Mouse (Mus musculus): ENCODE measurements around the gene Ltbp1. TPM values are rescaled to one million over a fixed set of nuclear protein-coding genes. Genes with fewer than 3 reads are reported as not detected.

The Ltbp1 gene
- polyA plus RNA-seq, 1 experiment from 2014 or later: 53.9 TPM

DNA sequence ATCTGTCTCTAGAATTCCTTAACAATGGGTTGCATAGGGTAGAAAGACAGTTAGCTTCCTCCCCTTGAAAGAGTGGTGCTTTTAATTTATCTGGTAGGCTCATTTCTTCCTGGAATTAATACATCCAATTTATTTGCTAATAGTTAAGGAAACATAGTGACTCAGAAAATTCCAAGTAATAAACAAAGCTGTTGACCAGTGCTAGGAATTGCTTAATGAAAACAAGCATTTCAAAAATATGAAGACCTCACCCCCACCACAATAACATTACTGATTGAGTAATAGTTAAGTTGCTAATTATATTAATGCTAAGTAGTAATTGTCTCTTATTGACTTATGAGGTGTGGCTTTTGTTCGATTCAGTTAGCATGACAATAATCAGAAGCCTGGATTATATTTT is 272.7 kb downstream of the Ltbp1 start:
- no peak overlapping the region for H3K4me3 ChIP-seq (ENCODE audit: low read depth, low read length)
- ATAC-seq (ENCODE audit: low read depth) (no peak), DNase-seq (ENCODE audit: low spot score) (no peak)
- H3K4me2 ChIP-seq (ENCODE audit: low read depth, low read length): no peak overlapping the region
- H3K27me3 ChIP-seq (replicated peaks; ENCODE audit: control insufficient read depth, insufficient read depth, low read length): no peaks in the 10 kb centered on the region
- WGBS: 82% methylated on average over 1 of the region's 1 CpGs
- no peak overlapping the region for H3K9ac ChIP-seq (ENCODE audit: low read depth, low read length)
- no peaks in the 10 kb centered on the region for H3K9me3 ChIP-seq (ENCODE audit: control insufficient read depth, low read length)
- peaks cover 20% of the 10 kb centered on the region; the same call in 1 of the 2 replicates for H3K36me3 ChIP-seq (ENCODE audit: control insufficient read depth, insufficient read depth, low read length)
- no peak overlapping the region for H3K27ac ChIP-seq (replicated peaks; ENCODE audit: low read depth, low read length)
- H3K4me1 ChIP-seq (ENCODE audit: control insufficient read depth, insufficient read depth, low read length): no peaks in the 10 kb centered on the region

DNA sequence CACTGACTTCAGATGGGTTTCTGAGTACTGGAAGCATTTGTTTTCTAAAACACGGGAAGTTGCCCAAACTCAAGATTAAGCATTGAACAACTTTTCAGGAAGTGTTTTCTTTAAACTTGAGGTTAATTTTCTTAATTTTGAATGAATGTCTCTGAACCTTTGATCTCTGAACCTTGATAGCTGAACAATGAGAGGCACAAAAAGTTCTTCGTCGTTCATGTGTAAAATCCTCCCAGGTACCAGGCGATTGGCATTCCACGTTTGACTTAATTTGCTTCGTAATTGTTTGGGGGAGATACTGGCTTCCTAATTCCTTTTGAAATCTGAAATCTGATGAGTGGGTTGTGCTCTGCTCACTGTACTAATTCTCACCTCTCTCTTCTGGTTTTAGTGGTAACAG is 273.2 kb downstream of the Ltbp1 start:
- Histone ChIP-seq H3K4me3 (ENCODE audit: low read depth, low read length) (no peak overlapping the region), H3K4me2 (ENCODE audit: low read depth, low read length) (no peak overlapping the region), H3K36me3 (ENCODE audit: control insufficient read depth, insufficient read depth, low read length) (peaks cover 20% of the 10 kb centered on the region; the same call in 1 of the 2 replicates), H3K4me1 (ENCODE audit: control insufficient read depth, insufficient read depth, low read length) (no peaks in the 10 kb centered on the region), H3K27me3 (replicated peaks; ENCODE audit: control insufficient read depth, insufficient read depth, low read length) (no peaks in the 10 kb centered on the region), H3K27ac (replicated peaks; ENCODE audit: low read depth, low read length) (no peak overlapping the region), H3K9me3 (ENCODE audit: control insufficient read depth, low read length) (no peaks in the 10 kb centered on the region), H3K9ac (ENCODE audit: low read depth, low read length) (no peak overlapping the region)
- DNase-seq (ENCODE audit: low spot score): no peak
- WGBS: 66% methylated on average over 6 of the region's 6 CpGs
- ATAC-seq (ENCODE audit: low read depth): no peak

DNA sequence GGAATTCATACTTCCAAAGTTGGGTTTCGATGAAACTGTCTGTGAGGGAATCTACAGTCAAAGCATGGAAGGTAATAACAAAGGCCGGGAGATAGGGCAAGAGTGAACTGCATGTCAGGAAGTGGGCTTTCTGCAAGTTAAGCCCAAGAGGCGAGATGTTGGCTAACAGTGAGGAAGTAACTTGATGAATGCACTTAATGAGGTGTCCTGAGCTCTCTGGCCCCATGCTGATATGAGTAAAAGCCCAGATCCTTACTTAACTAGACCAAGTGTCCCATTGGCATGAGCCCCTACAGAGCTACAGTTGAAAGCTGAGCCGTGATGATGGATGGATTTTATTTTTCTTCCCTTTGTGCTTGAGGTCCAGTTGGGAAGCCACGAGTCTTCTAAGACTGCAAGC is 276.0 kb downstream of the Ltbp1 start:
- ATAC-seq (ENCODE audit: low read depth) (no peak), DNase-seq (ENCODE audit: low spot score) (no peak)
- no peaks in the 10 kb centered on the region for H3K4me1 ChIP-seq (ENCODE audit: control insufficient read depth, insufficient read depth, low read length)
- H3K9me3 ChIP-seq (ENCODE audit: control insufficient read depth, low read length): no peaks in the 10 kb centered on the region
- H3K36me3 ChIP-seq (ENCODE audit: control insufficient read depth, insufficient read depth, low read length): peaks cover 12% of the 10 kb centered on the region; the same call in 1 of the 2 replicates
- no peak overlapping the region for H3K4me3 ChIP-seq (ENCODE audit: low read depth, low read length)
- no peak overlapping the region for H3K27ac ChIP-seq (replicated peaks; ENCODE audit: low read depth, low read length)
- H3K27me3 ChIP-seq (replicated peaks; ENCODE audit: control insufficient read depth, insufficient read depth, low read length): no peaks in the 10 kb centered on the region
- 71% methylated on average over 5 of the region's 5 CpGs for WGBS
- no peak overlapping the region for H3K4me2 ChIP-seq (ENCODE audit: low read depth, low read length)
- no peak overlapping the region for H3K9ac ChIP-seq (ENCODE audit: low read depth, low read length)

DNA sequence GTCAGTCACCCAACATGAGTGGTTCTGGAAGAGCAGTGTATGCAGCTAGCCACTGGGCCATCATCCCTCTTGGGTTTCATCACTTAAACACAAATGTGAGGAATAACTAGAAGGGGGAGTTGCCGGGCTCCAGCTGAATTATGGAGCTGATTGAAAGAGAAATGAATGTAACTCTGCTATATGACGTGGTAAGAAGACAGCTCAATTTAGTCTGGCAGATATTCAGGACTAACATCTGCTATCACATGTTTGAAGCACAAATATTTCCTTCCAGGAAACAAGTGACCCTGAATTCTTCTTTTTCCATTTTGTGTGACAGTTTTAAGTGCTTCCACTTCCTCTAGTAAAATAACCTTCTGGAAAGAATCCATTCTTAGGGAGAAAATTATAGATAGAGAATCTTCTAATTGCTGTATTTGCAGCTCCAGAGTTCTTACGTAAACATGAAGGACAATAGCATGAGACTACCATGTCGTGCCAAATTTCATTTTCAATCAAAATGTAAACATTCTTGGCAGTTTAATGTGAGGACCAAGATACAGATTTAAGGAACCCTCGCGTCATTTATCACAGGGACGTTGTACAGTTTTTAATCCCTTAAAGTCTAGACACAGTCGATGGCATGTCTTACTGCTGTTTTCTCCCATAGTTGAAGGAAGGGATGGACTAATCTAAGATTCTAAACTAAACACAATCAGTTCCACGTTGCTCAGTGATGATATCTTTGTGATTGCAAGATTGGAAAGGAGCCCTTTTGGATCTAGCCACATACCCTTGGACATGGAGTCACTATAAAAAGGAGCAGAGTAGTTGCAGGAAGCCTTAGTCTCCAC is 279.7 kb downstream of the Ltbp1 start:
- WGBS: 67% methylated on average over 9 of the region's 9 CpGs
- no peaks in the 10 kb centered on the region for H3K27me3 ChIP-seq (replicated peaks; ENCODE audit: control insufficient read depth, insufficient read depth, low read length)
- no peaks in the 10 kb centered on the region for H3K9me3 ChIP-seq (ENCODE audit: control insufficient read depth, low read length)

DNA sequence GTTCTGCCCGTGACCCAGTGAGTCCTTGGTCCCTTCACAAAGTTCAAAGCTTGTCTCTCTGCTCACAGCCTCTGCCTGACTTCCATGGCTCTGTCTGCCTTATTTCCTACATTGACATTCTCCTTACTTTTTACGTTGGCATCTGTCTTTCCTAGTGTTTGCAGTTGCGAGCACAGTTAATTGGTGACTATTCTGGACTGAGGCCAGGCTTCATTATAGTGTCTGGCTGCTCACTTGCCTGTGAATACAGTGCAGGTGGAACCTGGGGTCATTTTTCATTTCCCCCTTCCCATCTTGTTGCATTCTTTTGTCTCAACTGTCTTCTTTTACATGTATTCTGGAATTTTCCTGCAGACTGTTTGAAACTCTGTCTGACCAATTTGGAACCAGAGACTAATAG is 287.6 kb downstream of the Ltbp1 start:
- WGBS: 66% methylated on average over 3 of the region's 3 CpGs
- ATAC-seq (ENCODE audit: low read depth) (no peak; the same call in 1 of the 2 replicates), DNase-seq (ENCODE audit: low spot score) (peak; percentile 22)
- H3K4me2 ChIP-seq (ENCODE audit: low read depth, low read length): no peak overlapping the region
- no peak overlapping the region for H3K27ac ChIP-seq (replicated peaks; ENCODE audit: low read depth, low read length)
- peaks cover 44% of the 10 kb centered on the region for H3K36me3 ChIP-seq (ENCODE audit: control insufficient read depth, insufficient read depth, low read length)
- no peak overlapping the region for H3K4me3 ChIP-seq (ENCODE audit: low read depth, low read length)
- H3K9me3 ChIP-seq (ENCODE audit: control insufficient read depth, low read length): no peaks in the 10 kb centered on the region
- no peaks in the 10 kb centered on the region for H3K4me1 ChIP-seq (ENCODE audit: control insufficient read depth, insufficient read depth, low read length)
- H3K27me3 ChIP-seq (replicated peaks; ENCODE audit: control insufficient read depth, insufficient read depth, low read length): no peaks in the 10 kb centered on the region
- H3K9ac ChIP-seq (ENCODE audit: low read depth, low read length): no peak overlapping the region

More for the DNA sequence above, 279.7 kb downstream of the Ltbp1 start:
- ATAC-seq (ENCODE audit: low read depth): no peak
- Histone ChIP-seq H3K4me3 (ENCODE audit: low read depth, low read length) (no peak overlapping the region), H3K36me3 (ENCODE audit: control insufficient read depth, insufficient read depth, low read length) (peaks cover 17% of the 10 kb centered on the region; the same call in 1 of the 2 replicates), H3K9ac (ENCODE audit: low read depth, low read length) (no peak overlapping the region), H3K4me2 (ENCODE audit: low read depth, low read length) (no peak overlapping the region), H3K4me1 (ENCODE audit: control insufficient read depth, insufficient read depth, low read length) (no peaks in the 10 kb centered on the region), H3K27ac (replicated peaks; ENCODE audit: low read depth, low read length) (no peak overlapping the region)
- no peak for DNase-seq (ENCODE audit: low spot score)

DNA sequence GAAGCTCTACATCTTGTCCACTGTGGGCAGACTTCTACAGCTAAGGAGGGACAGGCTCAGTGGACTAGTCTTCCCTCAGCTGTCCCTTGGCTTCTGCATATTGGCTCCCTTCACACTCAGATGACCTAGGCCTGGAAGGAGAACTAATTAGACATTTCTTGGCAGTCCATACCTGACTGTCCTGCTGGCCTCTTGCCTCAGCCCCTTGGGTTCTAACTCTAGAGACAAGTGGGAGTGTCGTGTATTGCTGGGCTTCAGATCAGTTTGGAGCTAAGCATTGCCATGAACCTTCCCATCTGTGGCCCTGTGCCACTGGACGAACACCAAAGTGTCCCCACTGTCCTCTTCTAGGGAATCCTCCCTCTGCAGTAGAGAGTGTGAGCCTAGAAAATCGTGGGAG is 288.4 kb downstream of the Ltbp1 start:
- no peak for ATAC-seq (ENCODE audit: low read depth)
- Histone ChIP-seq H3K36me3 (ENCODE audit: control insufficient read depth, insufficient read depth, low read length) (peaks cover 51% of the 10 kb centered on the region), H3K27ac (replicated peaks; ENCODE audit: low read depth, low read length) (no peak overlapping the region), H3K9ac (ENCODE audit: low read depth, low read length) (no peak overlapping the region), H3K27me3 (replicated peaks; ENCODE audit: control insufficient read depth, insufficient read depth, low read length) (no peaks in the 10 kb centered on the region), H3K4me2 (ENCODE audit: low read depth, low read length) (no peak overlapping the region), H3K4me1 (ENCODE audit: control insufficient read depth, insufficient read depth, low read length) (no peaks in the 10 kb centered on the region), H3K9me3 (ENCODE audit: control insufficient read depth, low read length) (no peaks in the 10 kb centered on the region), H3K4me3 (ENCODE audit: low read depth, low read length) (no peak overlapping the region)
- no peak for DNase-seq (ENCODE audit: low spot score)
- 80% methylated on average over 3 of the region's 3 CpGs for WGBS

DNA sequence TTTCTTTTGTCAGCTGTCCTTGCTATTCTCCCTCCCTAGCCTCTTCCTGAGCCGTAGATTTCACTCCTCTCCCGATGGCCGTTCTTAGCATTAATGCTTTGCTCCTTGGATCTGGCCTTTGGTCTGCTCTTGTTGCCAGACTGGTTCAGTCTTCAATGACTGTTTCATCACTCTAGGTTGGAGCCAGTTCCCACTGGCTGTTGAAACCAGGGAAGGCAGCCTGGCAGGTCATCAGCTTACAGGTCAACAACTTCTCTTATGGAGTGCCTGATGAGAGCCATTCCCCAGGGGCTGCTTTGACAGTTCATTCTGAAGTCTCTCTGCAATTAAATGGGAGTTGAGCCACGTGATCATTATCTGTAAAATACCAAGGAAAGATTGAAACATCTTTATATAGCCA is 295.5 kb downstream of the Ltbp1 start:
- Histone ChIP-seq H3K4me2 (ENCODE audit: low read depth, low read length) (no peak overlapping the region), H3K9me3 (ENCODE audit: control insufficient read depth, low read length) (no peaks in the 10 kb centered on the region), H3K4me1 (ENCODE audit: control insufficient read depth, insufficient read depth, low read length) (no peaks in the 10 kb centered on the region), H3K36me3 (ENCODE audit: control insufficient read depth, insufficient read depth, low read length) (peaks cover 41% of the 10 kb centered on the region), H3K9ac (ENCODE audit: low read depth, low read length) (no peak overlapping the region), H3K27ac (replicated peaks; ENCODE audit: low read depth, low read length) (no peak overlapping the region), H3K4me3 (ENCODE audit: low read depth, low read length) (no peak overlapping the region), H3K27me3 (replicated peaks; ENCODE audit: control insufficient read depth, insufficient read depth, low read length) (no peaks in the 10 kb centered on the region)
- ATAC-seq (ENCODE audit: low read depth): no peak
- no peak for DNase-seq (ENCODE audit: low spot score)
- WGBS: 75% methylated on average over 4 of the region's 4 CpGs

DNA sequence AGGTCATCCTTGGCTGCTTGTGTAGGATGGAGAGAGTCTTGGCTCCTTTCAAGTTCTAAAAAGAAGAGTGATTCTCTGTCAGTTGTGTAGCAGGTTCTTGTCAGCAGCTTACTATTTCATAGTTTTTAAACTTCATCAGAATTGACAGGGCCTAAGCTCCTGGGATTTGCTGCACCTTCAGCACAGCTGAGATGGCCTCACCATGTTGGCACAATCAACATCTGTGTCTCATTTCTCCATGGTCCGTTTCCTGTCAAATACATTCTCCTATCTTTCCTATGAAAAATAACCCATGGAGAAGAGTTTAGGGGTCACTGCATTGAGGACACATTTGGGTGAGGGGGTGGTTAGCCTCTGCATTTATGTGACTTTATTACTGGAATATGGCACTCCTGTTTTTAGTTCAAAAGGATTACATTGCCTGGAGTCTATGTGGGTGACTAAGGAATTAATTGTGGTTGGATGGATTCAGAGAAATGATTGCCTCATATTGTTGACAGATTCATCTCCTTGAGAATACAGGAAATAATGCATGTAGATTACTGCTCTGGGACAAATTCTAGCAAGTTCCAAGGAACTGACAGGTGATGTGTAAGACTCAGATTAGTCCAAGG is 299.5 kb downstream of the Ltbp1 start:
- ATAC-seq (ENCODE audit: low read depth): no peak
- Histone ChIP-seq H3K27me3 (replicated peaks; ENCODE audit: control insufficient read depth, insufficient read depth, low read length) (no peaks in the 10 kb centered on the region), H3K4me1 (ENCODE audit: control insufficient read depth, insufficient read depth, low read length) (no peaks in the 10 kb centered on the region), H3K27ac (replicated peaks; ENCODE audit: low read depth, low read length) (no peak overlapping the region), H3K9ac (ENCODE audit: low read depth, low read length) (no peak overlapping the region), H3K36me3 (ENCODE audit: control insufficient read depth, insufficient read depth, low read length) (peaks cover 10% of the 10 kb centered on the region), H3K4me2 (ENCODE audit: low read depth, low read length) (no peak overlapping the region), H3K4me3 (ENCODE audit: low read depth, low read length) (no peak overlapping the region), H3K9me3 (ENCODE audit: control insufficient read depth, low read length) (no peaks in the 10 kb centered on the region)
- DNase-seq (ENCODE audit: low spot score): peak; percentile 10
- 58% methylated on average over 1 of the region's 1 CpGs for WGBS

Measured in embryonic facial prominence, embryonic 14.5 days (tissue).